Mouse (Mus musculus): Measurements from ENCODE around the gene Trmt44.

DNA sequence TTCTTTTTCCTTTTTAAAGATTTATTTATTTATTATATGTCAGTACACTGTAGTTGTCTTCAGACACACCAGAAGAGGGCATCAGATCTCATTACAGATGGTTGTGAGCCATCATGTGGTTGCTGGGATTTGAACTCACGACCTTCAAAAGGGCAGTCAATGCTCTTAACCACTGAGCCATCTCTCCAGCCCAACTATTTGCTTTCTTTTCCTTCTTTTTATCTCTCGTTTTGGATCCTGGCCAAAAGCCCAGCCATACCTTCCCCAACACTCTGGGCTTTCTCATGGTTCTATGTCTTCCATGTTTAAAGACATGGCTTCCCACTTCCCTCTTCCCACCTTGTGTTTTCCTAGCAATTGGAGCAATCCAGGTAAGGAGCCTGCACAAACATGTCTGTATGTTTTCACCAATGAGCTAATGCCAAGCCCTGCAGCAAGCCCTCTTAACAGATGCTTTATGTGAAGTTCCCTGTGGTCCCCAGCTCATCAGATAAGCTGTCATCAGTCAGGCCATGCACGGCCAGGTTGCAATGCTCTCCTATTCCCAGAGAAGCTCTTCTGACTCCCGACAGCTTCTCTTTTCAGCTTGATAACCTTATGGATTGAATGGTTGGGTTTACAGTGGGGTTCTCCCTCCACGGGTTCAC, 4.5 kb upstream of the Trmt44 start:
- TF ChIP-seq CTCF (IDR thresholded peaks at IDR 0.05; ENCODE audit: low read depth, low read length) = no peak
- no peak for TF ChIP-seq POLR2A (IDR thresholded peaks at IDR 0.05; ENCODE audit: extremely low read depth, insufficient read depth, low read length)
